Mouse (Mus musculus) kidney, adult 2 months (tissue): ENCODE results near the gene Entr1.

Experiments used
- CTCF ChIP-seq: fragments of 200-500 bp; conservative IDR thresholded peaks from 2 replicates; pipeline ENCODE4 v1.5.1; 2011; ENCODE audit warnings: low read depth, mild to moderate bottlenecking, control low read depth, low read length, moderate library complexity, mixed read lengths; ENCODE audit not compliant: insufficient read depth, insufficient read length
- POLR2A ChIP-seq: fragments of 200-500 bp; IDR thresholded peaks from one replicate; pipeline ENCODE4 v1.6.1; 2011; ENCODE audit warnings: low read depth, low read length, control low read depth

GRCm38 (mm10) chr2:26372396-26372795 is 16.7 kb downstream of the Entr1 start:
- TF ChIP-seq CTCF (no peak), POLR2A (no peak)
